Mouse (Mus musculus) NIH3T3 (cell line): Measurements from ENCODE around the gene Hist1h2ap.
"Not testable (repeated sequence)": the region's sequence is repeated elsewhere in the genome, so short reads cannot be mapped to it uniquely, and the experiment has no call there.

Experiments
- DNase-seq: peaks from one replicate; pipeline ENCODE4 v3.0.0-alpha.2; 2012; ENCODE audit warnings: low read depth

Gene Hist1h2ap

DNA sequence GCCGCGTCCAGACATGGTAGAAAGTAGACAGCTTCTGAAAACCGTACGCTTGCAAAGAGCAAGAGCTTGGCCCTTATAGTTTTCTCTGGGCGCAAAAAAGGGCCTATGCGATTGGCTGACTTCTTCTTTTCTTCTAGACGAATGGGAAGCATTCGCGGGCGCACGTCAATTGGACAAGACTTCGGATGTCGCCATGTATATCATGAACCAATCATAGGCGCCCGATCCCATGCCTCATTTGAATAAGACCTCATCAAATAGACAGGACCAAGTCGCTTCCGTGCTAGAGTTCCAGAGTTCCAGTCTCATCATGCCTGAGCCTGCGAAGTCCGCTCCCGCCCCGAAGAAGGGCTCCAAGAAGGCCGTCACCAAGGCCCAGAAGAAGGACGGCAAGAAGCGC, at the start of gene Hist1h2ap, which contains the start of gene Hist1h2br:
Gene Hist1h2ap (minus strand): TSS at position 47 of the 400 bp plus-strand sequence.
Gene Hist1h2br (plus strand): TSS at position 283 of the 400 bp plus-strand sequence.
- not testable (repeated sequence) for DNase-seq

GRCm38 (mm10) chr13:21882760-21883405, 49.6 kb upstream of the Hist1h2ap start:
- peak; percentile 71 for DNase-seq

GRCm38 (mm10) chr13:21881878-21882669, 48.8 kb upstream of the Hist1h2ap start:
- DNase-seq: peak; percentile 62

DNA sequence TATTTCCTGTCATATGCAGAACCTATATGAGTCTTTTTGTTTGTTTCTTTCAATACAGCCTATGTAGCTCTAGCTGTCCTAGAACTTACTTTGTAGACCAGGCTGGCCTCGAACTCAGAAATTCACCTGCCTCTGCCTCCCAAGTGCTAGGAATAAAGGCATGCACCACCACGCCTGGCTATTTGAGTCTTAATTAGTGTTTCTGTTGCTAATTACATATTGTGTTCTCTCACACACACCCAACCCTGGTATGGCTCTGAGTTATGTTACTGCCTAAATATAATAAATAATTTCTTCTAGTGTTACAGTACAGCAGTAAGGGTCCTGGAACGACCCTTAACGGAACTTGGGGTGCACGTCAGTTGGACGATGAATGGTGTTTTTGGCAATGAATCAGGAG, 47.4 kb upstream of the Hist1h2ap start:
- DNase-seq: no peak

DNA sequence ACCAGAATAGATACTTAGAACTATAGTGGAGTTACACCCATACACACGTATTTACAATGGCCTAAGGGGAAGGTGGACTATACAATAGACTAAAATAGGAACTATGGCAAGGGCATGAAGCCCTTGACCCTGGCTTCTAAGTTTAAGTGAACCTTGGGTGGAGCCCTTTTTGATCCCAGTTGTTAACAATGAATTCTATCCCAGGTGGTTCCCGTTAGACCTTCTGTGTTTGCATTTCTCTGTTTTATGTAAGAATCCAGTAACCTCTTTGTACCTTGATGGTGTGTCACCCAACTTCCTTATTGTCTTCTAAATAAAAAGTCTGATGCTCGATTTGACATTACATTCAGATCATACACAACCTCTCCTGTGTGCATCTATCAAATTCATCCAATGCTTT, 32.2 kb upstream of the Hist1h2ap start:
- not testable (repeated sequence) for DNase-seq

DNA sequence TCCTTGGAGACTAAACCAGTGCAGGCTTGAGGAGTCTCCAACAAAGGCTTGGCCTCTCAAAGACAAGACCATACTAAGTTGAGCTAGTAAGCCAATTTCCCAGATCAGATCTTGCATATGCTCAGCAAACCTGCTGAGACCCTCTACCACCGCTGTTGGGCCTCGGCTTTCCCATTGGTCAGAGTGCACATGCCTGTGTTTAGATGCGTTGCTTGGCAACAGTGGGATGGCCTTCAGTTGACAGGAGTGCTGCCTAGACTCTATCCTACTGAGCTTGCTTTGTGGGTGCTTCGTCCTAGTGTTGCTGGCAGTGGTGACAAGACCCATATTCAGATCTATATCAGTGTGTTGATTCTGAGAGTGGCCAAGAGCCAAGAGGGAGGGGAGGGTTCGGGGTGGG, 28.3 kb upstream of the Hist1h2ap start:
- no peak for DNase-seq

GRCm38 (mm10) chr13:21855698-21856162, 22.4 kb upstream of the Hist1h2ap start:
- peak; percentile 79 for DNase-seq

GRCm38 (mm10) chr13:21855146-21855545, 21.8 kb upstream of the Hist1h2ap start:
- peak; percentile 81 for DNase-seq

DNA sequence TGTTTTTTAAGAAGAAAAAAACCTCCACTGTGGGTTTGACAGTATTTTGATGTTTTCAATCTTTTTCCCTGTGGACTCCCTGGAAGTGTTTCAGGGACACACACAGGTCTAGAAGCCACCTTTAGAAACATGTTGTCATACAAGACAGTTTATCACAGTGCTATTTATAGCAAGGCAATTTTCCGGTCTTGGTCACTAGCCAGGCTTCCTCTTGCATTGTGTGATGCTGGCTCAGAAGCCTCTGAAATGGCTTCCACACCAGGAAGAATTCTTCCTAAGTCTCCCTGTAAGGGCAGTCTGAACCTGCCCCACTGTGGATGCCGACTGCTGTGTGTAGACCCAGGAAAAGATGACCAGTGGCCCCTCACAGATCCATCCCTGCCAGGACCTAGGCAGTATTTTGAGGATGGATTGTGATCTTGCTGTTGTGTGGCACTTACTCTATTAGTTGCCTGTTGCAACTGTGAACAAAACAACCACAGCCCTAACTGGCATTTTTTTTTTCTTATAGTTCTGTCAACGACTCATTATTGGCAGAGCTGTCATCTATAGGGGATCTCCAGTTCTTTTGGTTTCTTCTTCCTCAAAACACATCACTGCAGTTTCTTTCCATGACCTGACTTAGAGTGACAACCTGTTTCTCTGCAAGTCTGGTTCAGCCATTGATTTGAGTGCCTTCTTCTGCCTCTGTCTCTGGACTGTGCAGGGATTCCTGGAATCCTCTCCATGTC, 19.1 kb upstream of the Hist1h2ap start:
- DNase-seq: peak; percentile 53

- DNase-seq: not testable (repeated sequence)
These were observed 17.4 kb upstream of the Hist1h2ap start for GRCm38 (mm10) chr13:21850696-21851095.

DNA sequence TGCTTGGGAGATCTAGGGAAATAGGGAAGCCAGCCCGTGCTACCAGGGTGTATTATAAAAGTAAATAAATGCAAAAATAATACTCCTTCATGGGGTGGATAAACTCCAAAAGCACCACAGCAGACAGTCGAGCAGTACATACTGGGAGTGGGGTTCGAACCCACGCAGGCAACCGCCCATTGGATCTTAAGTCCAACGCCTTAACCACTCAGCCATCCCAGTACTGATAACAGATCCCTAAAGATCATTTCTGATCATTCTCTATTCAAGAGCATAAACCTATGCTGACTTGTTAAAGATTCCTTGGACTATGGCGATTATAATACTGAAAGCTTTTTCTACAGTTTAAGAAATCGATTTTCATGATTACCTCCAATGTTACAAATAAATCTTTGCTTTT, 14.6 kb upstream of the Hist1h2ap start:
- DNase-seq: peak; percentile 8

- not testable (repeated sequence) for DNase-seq
These were observed 13.0 kb upstream of the Hist1h2ap start for GRCm38 (mm10) chr13:21846356-21846755.

DNA sequence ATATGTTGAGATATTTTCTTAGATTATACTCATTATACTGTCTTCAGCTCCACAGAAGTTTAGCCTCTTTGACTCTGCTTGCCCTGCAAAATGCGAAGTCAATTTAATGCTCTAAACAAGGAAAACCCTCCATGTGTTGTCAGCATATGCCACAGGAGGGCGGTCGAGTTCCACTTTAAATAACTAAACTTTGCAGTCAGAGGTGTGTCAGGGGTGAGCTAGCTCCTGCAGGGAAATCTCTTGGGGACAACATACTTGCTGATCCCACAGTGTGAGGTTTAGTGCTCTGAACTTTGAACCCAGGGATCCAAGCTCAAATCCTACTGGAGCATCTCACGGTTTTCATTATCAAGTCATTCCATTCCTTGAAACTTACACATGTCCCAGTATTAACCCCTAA, 7.2 kb upstream of the Hist1h2ap start:
- DNase-seq: not testable (repeated sequence)

- DNase-seq: not testable (repeated sequence)
These were observed 1.6 kb downstream of the Hist1h2ap start, which contains the start of gene Hist1h4n for GRCm38 (mm10) chr13:21831418-21832394. Gene Hist1h4n (minus strand): TSS chr13:21832196.

DNA sequence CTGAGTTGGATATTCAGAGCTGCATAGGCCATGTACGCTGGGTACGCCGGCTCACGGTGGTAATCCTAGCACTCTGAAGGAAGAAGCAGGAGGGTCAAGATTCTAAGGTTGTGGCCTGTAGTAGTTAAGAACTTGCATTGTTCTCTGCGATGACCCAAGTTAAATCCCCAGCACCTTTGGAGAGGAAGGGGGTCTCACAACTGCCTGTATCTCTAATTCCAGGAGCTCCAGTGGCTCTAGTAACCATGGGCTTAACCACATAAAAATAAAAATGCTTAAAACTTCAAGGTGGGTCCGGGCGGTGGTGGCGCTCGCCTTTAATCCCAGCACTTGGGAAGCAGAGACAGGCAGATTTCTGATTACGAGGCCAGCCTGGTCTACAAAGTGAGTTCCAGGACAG, 3.0 kb downstream of the Hist1h2ap start:
- DNase-seq: no peak

- no peak for DNase-seq
These were observed 4.8 kb downstream of the Hist1h2ap start for GRCm38 (mm10) chr13:21828511-21828910.

GRCm38 (mm10) chr13:21820082-21820890, 13.0 kb downstream of the Hist1h2ap start:
- DNase-seq: not testable (repeated sequence)

- DNase-seq: not testable (repeated sequence)
These were observed 21.2 kb downstream of the Hist1h2ap start for GRCm38 (mm10) chr13:21812092-21812491.

DNA sequence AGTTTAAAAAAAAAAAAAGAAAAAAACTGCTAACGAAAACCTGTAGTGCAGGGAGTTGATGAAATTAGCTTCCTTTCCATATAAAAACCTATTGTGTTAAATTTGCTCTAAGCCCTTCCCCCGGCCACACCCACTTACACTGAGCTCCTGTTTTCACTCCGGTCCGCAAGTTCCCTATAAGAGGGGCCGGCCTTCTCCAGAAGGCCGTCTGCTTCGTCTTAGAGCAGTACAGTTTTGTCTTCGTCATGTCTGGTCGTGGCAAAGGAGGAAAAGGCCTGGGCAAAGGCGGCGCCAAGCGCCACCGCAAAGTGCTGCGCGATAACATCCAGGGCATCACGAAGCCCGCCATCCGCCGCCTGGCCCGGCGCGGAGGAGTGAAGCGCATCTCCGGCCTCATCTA, 21.8 kb downstream of the Hist1h2ap start, which contains the start of gene Hist1h4m:
Gene Hist1h4m (plus strand): TSS at position 208 of the 400 bp plus-strand sequence.
- DNase-seq: not testable (repeated sequence)

- not testable (repeated sequence) for DNase-seq
These were observed 22.2 kb downstream of the Hist1h2ap start for GRCm38 (mm10) chr13:21811074-21811473.
